10 mouse cellular contexts compared by ENCODE assay signal in the genomic region with DNA sequence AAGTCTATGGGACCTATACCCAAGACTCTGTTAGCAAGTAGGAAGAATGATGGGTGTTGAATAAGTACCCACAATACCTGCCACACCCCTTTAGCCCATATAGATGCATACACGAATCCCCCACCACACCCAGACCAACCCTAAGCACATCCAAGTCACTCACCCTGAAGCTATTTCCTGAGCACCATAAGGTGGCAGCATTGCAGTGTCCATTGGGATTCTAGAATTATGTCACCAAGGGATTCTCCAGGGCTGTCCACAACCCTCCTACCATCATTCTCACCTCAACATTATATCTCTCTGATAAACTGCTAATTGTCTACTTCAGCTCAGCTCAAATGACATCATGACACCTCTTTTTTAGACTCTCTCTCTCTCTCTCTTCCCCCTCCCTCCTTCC. TPM values are rescaled to one million over a fixed set of nuclear protein-coding genes. Genes with fewer than 3 reads are reported as not detected.
DNase-seq lines count a peak whose midpoint lies in the region; ATAC-seq and TF ChIP-seq lines count a peak whose summit lies in the region.
"Had no signal": no experiment of that assay in that cellular context is flagged by ENCODE, and none has a peak within 500 bp of the region (broad histone marks: within the 10 kb centered on the region; RNA-seq: fewer than 3 reads in every experiment).

No protein-coding gene starts in this region.

- H3K9me3 ChIP-seq in embryonic facial prominence, embryonic 14.5 days (ENCODE audit: control insufficient read depth, low read length): no peaks in the 10 kb centered on the region
- no peaks in the 10 kb centered on the region for H3K9me3 ChIP-seq in embryonic facial prominence, embryonic 10.5 days
- H3K9me3 ChIP-seq: embryonic facial prominence, embryonic 13.5 days; hindbrain, embryonic 13.5 days had no signal

- no peaks in the 10 kb centered on the region for H3K27me3 ChIP-seq in embryonic facial prominence, embryonic 14.5 days (replicated peaks; ENCODE audit: control insufficient read depth, insufficient read depth, low read length)
- H3K27me3 ChIP-seq in embryonic facial prominence, embryonic 10.5 days (replicated peaks; ENCODE audit: low read depth, poor library complexity, severe bottlenecking): no peaks in the 10 kb centered on the region
- H3K27me3 ChIP-seq: embryonic facial prominence, embryonic 13.5 days; hindbrain, embryonic 13.5 days had no signal

- TF ChIP-seq CTCF in lung, adult 2 months (IDR thresholded peaks at IDR 0.05; ENCODE audit: insufficient read depth, low read length): peak; percentile 33; the same call in 1 of the 2 replicates

- H3K27ac ChIP-seq in embryonic facial prominence, embryonic 14.5 days (replicated peaks; ENCODE audit: low read depth, low read length): no peak overlapping the region
- H3K27ac ChIP-seq in embryonic facial prominence, embryonic 10.5 days (replicated peaks): no peak overlapping the region
- H3K27ac ChIP-seq: embryonic facial prominence, embryonic 13.5 days; hindbrain, embryonic 13.5 days had no signal

- TF ChIP-seq POLR2A in lung, adult 2 months (IDR thresholded peaks at IDR 0.05; ENCODE audit: borderline replicate concordance, extremely low read depth, low read depth, low read length): no peak

- 26% methylated on average over 1 of the region's 1 CpGs for WGBS in embryonic facial prominence, embryonic 14.5 days
- WGBS in embryonic facial prominence, embryonic 10.5 days: 30% methylated on average over 1 of the region's 1 CpGs
- 32% methylated on average over 1 of the region's 1 CpGs for WGBS in lung, adult 2 months

- 0 out of 2 replicates have a peak, but pooled peaks have one; percentile 18 for ATAC-seq in embryonic facial prominence, embryonic 14.5 days (ENCODE audit: low read depth)
- ATAC-seq in granulocyte monocyte progenitor cell, adult 5-6 weeks (replicated peaks; ENCODE audit: poor library complexity, severe bottlenecking): peak; percentile 35; the same call in 1 of the 2 replicates
- no peak for ATAC-seq in erythroblast, adult 5-6 weeks (replicated peaks; ENCODE audit: low FRiP score, poor library complexity, severe bottlenecking)

- H3K36me3 ChIP-seq in embryonic facial prominence, embryonic 14.5 days (ENCODE audit: control insufficient read depth, insufficient read depth, low read length): no peaks in the 10 kb centered on the region
- no peaks in the 10 kb centered on the region for H3K36me3 ChIP-seq in embryonic facial prominence, embryonic 10.5 days (replicated peaks)
- H3K36me3 ChIP-seq: embryonic facial prominence, embryonic 13.5 days; hindbrain, embryonic 13.5 days had no signal

- H3K4me1 ChIP-seq in embryonic facial prominence, embryonic 14.5 days (ENCODE audit: control insufficient read depth, insufficient read depth, low read length): no peaks in the 10 kb centered on the region
- H3K4me1 ChIP-seq in embryonic facial prominence, embryonic 10.5 days: peaks cover 2% of the 10 kb centered on the region; the same call in 1 of the 2 replicates
- H3K4me1 ChIP-seq in lung, adult 2 months (ENCODE audit: control insufficient read depth, insufficient read depth, low read length): no peaks in the 10 kb centered on the region
- H3K4me1 ChIP-seq: hindbrain, embryonic 13.5 days had no signal

- H3K9ac ChIP-seq in embryonic facial prominence, embryonic 14.5 days (ENCODE audit: low read depth, low read length): no peak overlapping the region
- H3K9ac ChIP-seq: embryonic facial prominence, embryonic 13.5 days; hindbrain, embryonic 13.5 days had no signal

- H3K4me2 ChIP-seq in embryonic facial prominence, embryonic 14.5 days (ENCODE audit: low read depth, low read length): no peak overlapping the region
- H3K4me2 ChIP-seq: embryonic facial prominence, embryonic 13.5 days; hindbrain, embryonic 13.5 days had no signal

- H3K4me3 ChIP-seq in embryonic facial prominence, embryonic 14.5 days (ENCODE audit: low read depth, low read length): no peak overlapping the region
- H3K4me3 ChIP-seq in embryonic facial prominence, embryonic 10.5 days: no peak overlapping the region
- no peak overlapping the region for H3K4me3 ChIP-seq in lung, adult 2 months (replicated peaks; ENCODE audit: extremely low read depth, low read depth, low read length)
- H3K4me3 ChIP-seq: embryonic facial prominence, embryonic 13.5 days; hindbrain, embryonic 13.5 days had no signal

- DNase-seq in embryonic facial prominence, embryonic 14.5 days (ENCODE audit: low spot score): no peak
- no peak for DNase-seq in embryonic facial prominence, embryonic 10.5 days (ENCODE audit: low spot score)
- no peak for DNase-seq in lung, adult 2 months
- DNase-seq in lung, adult 18-20 months: no peak
- DNase-seq in retina, embryonic 14.5 days (ENCODE audit: low spot score): peak; percentile 66
- DNase-seq in thymus, postnatal 4 days: no peak

RNA-seq across cellular contexts. Expression of a gene that starts 15.7 kb away (rescaled TPM):
- 8.6 and 9.9 TPM in 2 replicates for polyA plus RNA-seq in embryonic facial prominence, embryonic 14.5 days (2014; fragmentation: Nextera tagmentation; extraction: Ambion mirVana)
- 4.0 and 6.1 TPM in 2 replicates for polyA plus RNA-seq in embryonic facial prominence, embryonic 10.5 days (2016; fragmentation: Nextera tagmentation; extraction: Ambion mirVana)
- 7.3 and 9.5 TPM in 2 replicates for polyA plus RNA-seq in lung, adult 2 months (2012; rRNA removed)
- total RNA-seq in granulocyte monocyte progenitor cell, adult 5-6 weeks (2014; fragmentation: Nextera tagmentation): 0.11 TPM in 1 of 2 replicates, not detected in the other
- 0.09 TPM in 1 of 2 replicates, not detected in the other for total RNA-seq in granulocyte monocyte progenitor cell, adult 5-6 weeks (2017)
- total RNA-seq in erythroblast, adult 5-6 weeks (2015; ENCODE audit: low replicate concordance): 0.63 TPM in 1 of 2 replicates, not detected in the other
- total RNA-seq in erythroblast, adult 5-6 weeks (2017; ENCODE audit: low replicate concordance): 0.28 and 0.43 TPM in 2 replicates
